Mouse (Mus musculus): ENCODE results near the gene Nelfe.

DNA sequence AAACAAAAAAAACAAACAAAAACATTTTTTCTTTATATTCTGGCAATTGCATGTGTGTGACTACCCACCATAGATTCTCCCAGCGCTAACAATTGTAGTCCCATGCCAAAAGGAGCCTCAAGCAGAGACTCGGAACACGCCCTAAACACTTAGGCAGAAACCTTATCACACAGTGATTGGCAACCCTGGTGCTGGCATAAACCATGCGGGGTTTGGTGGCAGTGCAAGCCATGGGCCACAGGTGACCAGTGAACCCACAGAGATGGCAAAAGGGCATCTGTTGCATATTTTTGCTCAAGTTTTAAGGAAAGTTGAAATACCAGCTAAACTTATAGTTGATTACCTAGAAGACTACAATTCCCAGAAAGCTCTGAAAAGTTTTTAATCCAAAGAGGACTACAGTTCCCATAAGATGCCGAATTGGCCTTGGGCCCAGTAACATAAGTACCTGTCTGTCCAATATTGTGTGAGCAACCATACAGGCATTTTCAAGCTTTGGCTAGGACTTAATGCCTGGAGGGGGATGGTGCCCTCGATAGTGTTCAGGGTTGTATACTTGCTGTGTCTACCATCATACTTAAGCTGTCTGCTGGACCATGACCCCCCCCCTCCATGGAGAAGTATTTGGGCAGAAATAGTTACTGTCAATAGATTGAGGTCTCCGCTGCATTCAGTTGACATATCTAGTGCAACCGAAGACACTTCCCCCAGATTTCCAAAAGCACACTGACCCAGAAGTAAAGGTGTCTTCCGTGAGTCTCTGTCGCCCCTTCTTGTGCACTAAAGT lies 47.4 kb downstream of the Nelfe start:
- TF ChIP-seq POLR2A (IDR thresholded peaks at IDR 0.05; ENCODE audit: insufficient read depth, low read depth, low read length) (no peak), CTCF (IDR thresholded peaks at IDR 0.05) (no peak)
